Mouse (Mus musculus) erythroblast, embryonic 14.5 days (primary cell): Measurements from ENCODE around the gene Agpat2. TPM values are rescaled to one million over a fixed set of nuclear protein-coding genes. Genes with fewer than 3 reads are reported as not detected.
A peak's percentile ranks its signal among the peaks of the same experiment; 100 is the strongest.

Experiments
- H3K27me3 ChIP-seq: 2 replicates; pipeline ENCODE4 v1.6.1; 2012; ENCODE audit warnings: inconsistent platforms; ENCODE audit not compliant: control insufficient read depth
- H3K36me3 ChIP-seq: 2 replicates; pipeline ENCODE4 v1.6.1; 2012; ENCODE audit warnings: mild to moderate bottlenecking, inconsistent platforms; ENCODE audit not compliant: control insufficient read depth
- H3K4me1 ChIP-seq: 2 replicates; pipeline ENCODE4 v1.6.1; 2012; ENCODE audit warnings: inconsistent platforms; ENCODE audit not compliant: control insufficient read depth
- H3K4me3 ChIP-seq: replicated peaks from 2 replicates; pipeline ENCODE3; 2012; ENCODE audit warnings: moderate library complexity, mild to moderate bottlenecking, inconsistent platforms
- H3K9me3 ChIP-seq: 2 replicates; pipeline ENCODE4 v1.6.1; 2012; ENCODE audit warnings: low read length, inconsistent platforms, mixed read lengths; ENCODE audit not compliant: control insufficient read depth
- GATA1 ChIP-seq: IDR thresholded peaks from 2 replicates; pipeline ENCODE4 v1.6.1; 2012; ENCODE audit warnings: low read length, inconsistent platforms, mixed read lengths
- TAL1 ChIP-seq: IDR thresholded peaks from 3 replicates; pipeline ENCODE4 v1.6.1; 2012; ENCODE audit warnings: low read length, inconsistent platforms, mixed read lengths
- polyA plus RNA-seq: library from polyadenylated mRNA; stranded (reverse); fragments of >175 nt; gene quantifications from 2 replicates; pipeline ENCODE4 v1.2.3, GENCODE M21; 2012

Gene Agpat2
- polyA plus RNA-seq, 1 experiment = 0.02 TPM

DNA sequence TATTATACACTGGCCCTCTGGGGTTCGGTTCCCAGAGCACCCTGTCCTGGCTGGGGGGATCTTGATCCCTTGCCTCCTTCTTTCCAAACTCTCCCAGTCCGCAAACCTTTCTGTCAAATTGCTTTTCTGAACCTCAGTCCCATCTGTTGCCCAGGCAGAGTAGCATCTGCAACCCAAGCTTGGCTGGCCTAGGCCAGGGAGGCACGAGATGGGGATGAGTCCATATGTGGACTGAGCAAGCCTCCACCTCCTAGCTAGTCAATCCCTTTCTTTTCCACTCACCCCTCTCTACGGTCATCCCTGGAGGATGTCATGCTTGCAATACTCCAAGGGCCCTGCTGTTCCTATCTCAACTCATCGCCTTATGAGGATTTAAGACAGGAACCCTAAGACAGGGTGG, 1.6 kb downstream of the Agpat2 start:
- no peaks in the 10 kb centered on the region for H3K36me3 ChIP-seq
- peak overlapping the region; percentile 63 for H3K4me3 ChIP-seq
- TF ChIP-seq TAL1 (no peak), GATA1 (no peak)
- H3K27me3 ChIP-seq = peaks cover 30% of the 10 kb centered on the region
- peaks cover 15% of the 10 kb centered on the region for H3K4me1 ChIP-seq
- H3K9me3 ChIP-seq = no peaks in the 10 kb centered on the region

- Histone ChIP-seq H3K36me3 (no peaks in the 10 kb centered on the region), H3K27me3 (peaks cover 30% of the 10 kb centered on the region), H3K4me3 (no peak overlapping the region), H3K9me3 (no peaks in the 10 kb centered on the region), H3K4me1 (peaks cover 15% of the 10 kb centered on the region)
- TF ChIP-seq TAL1 (no peak), GATA1 (no peak)
Measured at GRCm38 (mm10) chr2:26601595-26601994, 2.6 kb downstream of the Agpat2 start.

DNA sequence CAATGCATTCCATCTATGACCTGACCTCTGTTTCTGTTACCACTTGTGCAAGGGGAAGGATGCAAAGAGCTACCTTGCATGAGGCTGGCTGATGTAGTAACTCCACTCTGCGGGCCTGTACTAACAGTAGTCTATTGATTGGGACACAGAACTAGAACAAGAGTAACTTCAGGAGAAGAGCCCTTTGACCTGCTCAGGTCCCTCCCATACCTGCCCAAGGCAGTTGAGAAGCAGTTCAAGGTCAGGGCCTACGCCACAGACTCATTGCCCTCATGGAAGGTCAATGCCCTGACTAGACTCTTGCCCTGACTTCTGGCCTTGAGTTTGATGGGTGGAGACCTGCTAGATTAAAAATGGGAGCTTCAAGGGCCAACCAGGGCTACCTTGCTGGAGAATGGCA, 3.6 kb downstream of the Agpat2 start:
- Histone ChIP-seq H3K4me3 (no peak overlapping the region), H3K9me3 (no peaks in the 10 kb centered on the region), H3K4me1 (peaks cover 15% of the 10 kb centered on the region), H3K27me3 (peaks cover 26% of the 10 kb centered on the region), H3K36me3 (peaks cover 1% of the 10 kb centered on the region; the same call in 1 of the 2 replicates)
- no peak for TF ChIP-seq TAL1
- TF ChIP-seq GATA1 = no peak

- TF ChIP-seq TAL1 = no peak
- no peak for TF ChIP-seq GATA1
- H3K36me3 ChIP-seq = peaks cover 4% of the 10 kb centered on the region; the same call in 1 of the 2 replicates
- H3K9me3 ChIP-seq = no peaks in the 10 kb centered on the region
- peaks cover 15% of the 10 kb centered on the region for H3K4me1 ChIP-seq
- H3K4me3 ChIP-seq = no peak overlapping the region
- peaks cover 24% of the 10 kb centered on the region for H3K27me3 ChIP-seq
Measured at GRCm38 (mm10) chr2:26599965-26600364, 4.3 kb downstream of the Agpat2 start.

DNA sequence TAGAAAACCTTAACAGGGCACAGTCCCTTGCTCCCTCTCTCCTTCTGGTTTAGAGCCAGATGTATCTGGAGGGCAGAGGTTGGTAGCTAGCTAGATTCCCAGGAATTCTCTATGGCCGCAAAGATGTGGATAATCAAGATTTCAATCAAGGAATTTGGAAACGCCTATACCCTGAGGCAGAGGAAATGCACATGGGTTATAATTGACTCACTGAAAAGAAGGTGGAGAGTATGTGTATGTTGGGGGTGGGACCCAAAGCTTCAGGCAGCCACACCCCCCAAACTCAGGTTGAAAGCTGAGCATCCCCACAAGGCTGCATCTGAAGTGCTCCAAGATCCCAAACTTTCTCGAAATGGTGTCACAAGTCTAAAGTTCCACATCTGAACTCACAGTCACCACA, 5.8 kb downstream of the Agpat2 start:
- Histone ChIP-seq H3K9me3 (no peaks in the 10 kb centered on the region), H3K36me3 (peaks cover 11% of the 10 kb centered on the region; the same call in 1 of the 2 replicates), H3K4me1 (peaks cover 6% of the 10 kb centered on the region), H3K4me3 (no peak overlapping the region), H3K27me3 (peaks cover 9% of the 10 kb centered on the region)
- TF ChIP-seq GATA1 = no peak
- no peak for TF ChIP-seq TAL1

DNA sequence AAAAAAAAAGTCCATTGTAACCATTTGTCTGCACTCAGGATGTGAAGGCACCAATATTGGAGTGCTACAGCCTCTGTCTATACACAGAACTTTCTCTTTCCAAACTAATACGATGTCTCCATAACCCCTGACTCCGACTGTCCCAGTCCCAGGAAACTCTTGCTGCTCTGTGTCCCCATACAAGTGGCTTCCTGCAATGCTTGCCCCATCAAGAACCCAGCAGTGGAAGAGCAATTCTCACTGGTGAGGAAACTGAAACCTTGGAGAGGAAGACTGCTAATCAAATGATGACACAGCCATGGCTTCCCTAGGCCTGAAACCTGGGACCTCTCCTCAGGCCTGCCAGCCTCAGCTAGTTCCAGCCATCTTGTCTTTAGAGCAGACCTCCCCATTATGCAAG, 6.4 kb downstream of the Agpat2 start:
- peaks cover 3% of the 10 kb centered on the region for H3K27me3 ChIP-seq
- TF ChIP-seq TAL1 = no peak
- no peak for TF ChIP-seq GATA1
- no peak overlapping the region for H3K4me3 ChIP-seq
- no peaks in the 10 kb centered on the region for H3K9me3 ChIP-seq
- peaks cover 3% of the 10 kb centered on the region; the same call in 1 of the 2 replicates for H3K4me1 ChIP-seq
- peaks cover 16% of the 10 kb centered on the region for H3K36me3 ChIP-seq

DNA sequence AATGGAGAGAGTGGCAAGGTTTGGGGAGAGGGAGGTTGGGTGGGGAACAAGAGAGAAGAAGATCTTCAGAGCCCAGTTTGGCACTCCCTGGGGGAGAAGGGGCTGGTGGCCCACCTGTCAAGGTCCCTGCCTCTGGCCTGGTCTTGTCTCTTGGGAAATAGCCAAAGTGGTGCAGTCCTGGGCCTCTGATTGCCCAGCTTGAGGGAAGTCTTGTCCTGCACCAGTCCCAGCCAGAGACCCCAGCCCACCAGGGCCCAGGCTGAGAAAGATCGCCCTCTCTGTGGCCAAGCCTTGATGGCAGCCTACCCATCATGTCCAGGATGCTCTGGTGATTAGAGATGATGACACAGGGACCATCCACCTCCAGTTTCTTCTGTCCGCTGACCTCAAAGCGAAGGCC, 7.3 kb downstream of the Agpat2 start:
- no peaks in the 10 kb centered on the region for H3K27me3 ChIP-seq
- H3K4me1 ChIP-seq = peaks cover 3% of the 10 kb centered on the region; the same call in 1 of the 2 replicates
- H3K9me3 ChIP-seq = no peaks in the 10 kb centered on the region
- H3K4me3 ChIP-seq = no peak overlapping the region
- TF ChIP-seq TAL1 (no peak), GATA1 (no peak)
- peaks cover 22% of the 10 kb centered on the region for H3K36me3 ChIP-seq

DNA sequence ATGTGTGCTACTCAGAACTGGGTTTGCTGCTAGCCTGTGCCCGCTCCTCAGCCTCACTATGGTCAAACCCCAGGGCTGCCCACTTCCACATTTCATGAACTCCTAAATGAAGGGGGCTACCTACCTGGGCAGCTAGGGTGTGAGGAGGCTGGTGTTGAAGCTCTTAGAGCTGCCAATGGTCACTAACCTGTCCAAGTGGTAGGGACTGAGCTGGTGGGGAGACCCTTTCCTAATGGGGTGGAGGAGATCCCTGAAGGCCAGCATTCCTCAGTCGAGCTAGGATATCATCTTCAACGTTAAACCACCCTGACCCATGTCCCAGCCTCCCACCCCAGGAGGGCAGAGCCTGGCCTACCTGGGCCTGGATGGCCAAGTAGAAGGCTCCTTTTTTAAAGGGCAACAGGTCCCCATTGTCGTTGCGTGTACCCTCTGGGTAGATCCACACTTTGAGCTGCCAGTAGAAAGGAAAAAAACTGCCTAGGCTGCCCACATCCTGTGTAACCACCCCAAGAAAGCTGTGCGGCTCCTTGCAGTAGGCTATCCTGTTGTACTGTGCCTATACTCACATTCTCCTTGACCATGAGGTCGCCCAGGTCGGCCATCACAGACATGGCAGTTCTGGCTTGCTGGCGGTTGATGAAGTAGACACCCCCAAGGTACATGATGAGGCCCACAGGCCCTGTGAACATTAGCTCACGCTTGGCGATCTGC, 8.3 kb downstream of the Agpat2 start:
- no peak for TF ChIP-seq TAL1
- no peak for TF ChIP-seq GATA1
- H3K36me3 ChIP-seq = peaks cover 30% of the 10 kb centered on the region
- peaks cover 3% of the 10 kb centered on the region; the same call in 1 of the 2 replicates for H3K4me1 ChIP-seq
- no peaks in the 10 kb centered on the region for H3K9me3 ChIP-seq
- no peaks in the 10 kb centered on the region for H3K27me3 ChIP-seq
- no peak overlapping the region for H3K4me3 ChIP-seq

- TF ChIP-seq TAL1 = no peak
- no peak for TF ChIP-seq GATA1
- no peak overlapping the region for H3K4me3 ChIP-seq
- no peaks in the 10 kb centered on the region for H3K9me3 ChIP-seq
- H3K4me1 ChIP-seq = peaks cover 3% of the 10 kb centered on the region; the same call in 1 of the 2 replicates
- no peaks in the 10 kb centered on the region for H3K27me3 ChIP-seq
- H3K36me3 ChIP-seq = peaks cover 36% of the 10 kb centered on the region
Measured at GRCm38 (mm10) chr2:26594934-26595724, 9.1 kb downstream of the Agpat2 start.
